Mouse (Mus musculus): ENCODE results near the gene Fes. TPM values are rescaled to one million over a fixed set of nuclear protein-coding genes. Genes with fewer than 3 reads are reported as not detected.
A peak's percentile ranks its signal among the peaks of the same experiment; 100 is the strongest.

Fes gene
- total RNA-seq, 2 experiments from 2014 or later = 6.0 to 7.1 TPM

GRCm38 (mm10) chr7:80379531-80379930 is 8.2 kb downstream of the Fes start:
- intact Hi-C loops (cut with DNase I) = no loop called here
- DNase-seq (ENCODE audit: low spot score in 2 of 2) = no peak

GRCm38 (mm10) chr7:80377471-80377870 is 10.3 kb downstream of the Fes start:
- intact Hi-C loops (cut with DNase I) = no loop called here

GRCm38 (mm10) chr7:80376192-80376591 is 11.6 kb downstream of the Fes start:
- no peak for DNase-seq (ENCODE audit: low spot score in 2 of 2)
- intact Hi-C loops (cut with DNase I) = no loop called here

More at GRCm38 (mm10) chr7:80377471-80377870, 10.3 kb downstream of the Fes start:
- DNase-seq (ENCODE audit: low spot score in 2 of 2) = peak in 1 of 2 experiments; percentile 64

GRCm38 (mm10) chr7:80375376-80376039 is 12.2 kb downstream of the Fes start:
- intact Hi-C loops (cut with DNase I) = no loop called here
- no peak for DNase-seq (ENCODE audit: low spot score in 2 of 2)

GRCm38 (mm10) chr7:80374733-80375132 is 13.0 kb downstream of the Fes start:
- intact Hi-C loops (cut with DNase I) = no loop called here
- DNase-seq (ENCODE audit: low spot score in 2 of 2) = no peak

- intact Hi-C loops (cut with DNase I) = no loop called here
- DNase-seq (ENCODE audit: low spot score in 2 of 2) = no peak
These were observed 13.5 kb downstream of the Fes start for GRCm38 (mm10) chr7:80374280-80374679.

GRCm38 (mm10) chr7:80373850-80374249 is 13.9 kb downstream of the Fes start:
- DNase-seq (ENCODE audit: low spot score in 2 of 2) = no peak
- intact Hi-C loops (cut with DNase I) = no loop called here

- intact Hi-C loops (cut with DNase I) = no loop called here
These were observed 14.4 kb downstream of the Fes start for GRCm38 (mm10) chr7:80373352-80373751.

GRCm38 (mm10) chr7:80372667-80373066 is 15.1 kb downstream of the Fes start:
- no peak for DNase-seq (ENCODE audit: low spot score in 2 of 2)
- intact Hi-C loops (cut with DNase I) = no loop called here

More at GRCm38 (mm10) chr7:80373352-80373751, 14.4 kb downstream of the Fes start:
- no peak for DNase-seq (ENCODE audit: low spot score in 2 of 2)

GRCm38 (mm10) chr7:80372166-80372565 is 15.6 kb downstream of the Fes start:
- intact Hi-C loops (cut with DNase I) = no loop called here
- DNase-seq (ENCODE audit: low spot score in 2 of 2) = no peak

GRCm38 (mm10) chr7:80371041-80371751 is 16.6 kb downstream of the Fes start, which contains the start of gene Man2a2:
TSS of gene Man2a2 (minus strand) at chr7:80371375.
- intact Hi-C loops (cut with DNase I) = no loop called here
- DNase-seq (ENCODE audit: low spot score in 2 of 2) = peak; percentile 72 to 83

- DNase-seq (ENCODE audit: low spot score in 2 of 2) = peak; percentile 80 to 84
- intact Hi-C loops (cut with DNase I) = loop anchor here (1.0 kb wide), 1 partner anchor 30 kb away; no protein-coding TSS in a partner anchor
These were observed 17.1 kb downstream of the Fes start for GRCm38 (mm10) chr7:80370649-80371040.

- intact Hi-C loops (cut with DNase I) = loop anchor here (1.0 kb wide), 1 partner anchor 30 kb away; no protein-coding TSS in a partner anchor
These were observed 17.7 kb downstream of the Fes start for GRCm38 (mm10) chr7:80369967-80370431.

GRCm38 (mm10) chr7:80369461-80369860 is 18.3 kb downstream of the Fes start:
- intact Hi-C loops (cut with DNase I) = no loop called here
- no peak for DNase-seq (ENCODE audit: low spot score in 2 of 2)

More at GRCm38 (mm10) chr7:80369967-80370431, 17.7 kb downstream of the Fes start:
- DNase-seq (ENCODE audit: low spot score in 2 of 2) = no peak

GRCm38 (mm10) chr7:80368635-80369421 is 18.9 kb downstream of the Fes start:
- DNase-seq (ENCODE audit: low spot score in 2 of 2) = no peak
- intact Hi-C loops (cut with DNase I) = no loop called here

GRCm38 (mm10) chr7:80368009-80368408 is 19.7 kb downstream of the Fes start:
- intact Hi-C loops (cut with DNase I) = no loop called here

GRCm38 (mm10) chr7:80367232-80367631 is 20.5 kb downstream of the Fes start:
- intact Hi-C loops (cut with DNase I) = no loop called here
- no peak for DNase-seq (ENCODE audit: low spot score in 2 of 2)

More at GRCm38 (mm10) chr7:80368009-80368408, 19.7 kb downstream of the Fes start:
- no peak for DNase-seq (ENCODE audit: low spot score in 2 of 2)

- DNase-seq (ENCODE audit: low spot score in 2 of 2) = no peak
- intact Hi-C loops (cut with DNase I) = no loop called here
These were observed 22.0 kb downstream of the Fes start for GRCm38 (mm10) chr7:80365759-80366158.

- no peak for DNase-seq (ENCODE audit: low spot score in 2 of 2)
- intact Hi-C loops (cut with DNase I) = no loop called here
These were observed 27.3 kb downstream of the Fes start for GRCm38 (mm10) chr7:80360435-80360834.

- no peak for DNase-seq (ENCODE audit: low spot score in 2 of 2)
- intact Hi-C loops (cut with DNase I) = no loop called here
These were observed 29.7 kb downstream of the Fes start for GRCm38 (mm10) chr7:80358039-80358438.
